Mouse (Mus musculus) forebrain, embryonic 15.5 days (tissue): Measurements from ENCODE around the gene Znrf2. TPM values are rescaled to one million over a fixed set of nuclear protein-coding genes. Genes with fewer than 3 reads are reported as not detected.
"Not testable (repeated sequence)": the region's sequence is repeated elsewhere in the genome, so short reads cannot be mapped to it uniquely, and the experiment has no call there.

Experiments
- ATAC-seq: fragments of 200-750 bp; cut with Nextera tagmentation; replicated peaks from 2 replicates; pipeline ENCODE4 v1.8.0; 2017; ENCODE audit warnings: mild to moderate bottlenecking, moderate TSS enrichment, moderate library complexity
- H3K27ac ChIP-seq: fragments of 300-500 bp; sonication (generic); replicated peaks from 2 replicates; pipeline ENCODE4 v1.5.1; 2015; ENCODE audit warnings: mild to moderate bottlenecking, inconsistent platforms
- H3K27me3 ChIP-seq: fragments of 300-500 bp; sonication (generic); 2 replicates; pipeline ENCODE4 v1.6.1; 2015; ENCODE audit warnings: inconsistent platforms
- H3K36me3 ChIP-seq: fragments of 300-500 bp; sonication (generic); 2 replicates; pipeline ENCODE4 v1.6.1; 2015; ENCODE audit warnings: mild to moderate bottlenecking, inconsistent platforms
- H3K4me1 ChIP-seq: fragments of 300-500 bp; sonication (generic); 2 replicates; pipeline ENCODE4 v1.6.1; 2015; ENCODE audit warnings: inconsistent platforms
- H3K4me2 ChIP-seq: fragments of 300-500 bp; sonication (generic); replicated peaks from 2 replicates; pipeline ENCODE4 v1.6.1; 2015; ENCODE audit warnings: mild to moderate bottlenecking, inconsistent platforms
- H3K4me3 ChIP-seq: fragments of 300-500 bp; sonication (generic); 2 replicates; pipeline ENCODE4 v1.5.1; 2015; ENCODE audit warnings: mild to moderate bottlenecking, inconsistent platforms
- H3K9ac ChIP-seq: fragments of 300-500 bp; sonication (generic); replicated peaks from 2 replicates; pipeline ENCODE4 v1.6.1; 2015; ENCODE audit warnings: mild to moderate bottlenecking, inconsistent platforms
- H3K9me3 ChIP-seq: fragments of 300-500 bp; sonication (generic); 2 replicates; pipeline ENCODE4 v1.6.1; 2016; ENCODE audit warnings: inconsistent platforms
- WGBS: fragments of 180-500 bp; shearing (Covaris S2); methylation state at CpG from one replicate; pipeline ENCODE4 v1.1.7; 2015; ENCODE audit warnings: mixed read lengths; 5-methylcytosine and 5-hydroxymethylcytosine counted together
- polyA plus RNA-seq: library from polyadenylated mRNA; unstranded; fragments of >200 nt; fragmentation: Nextera tagmentation; extraction: Ambion mirVana; gene quantifications from 2 replicates; pipeline ENCODE4 v1.2.1, GENCODE M21; 2015

Gene Znrf2
- polyA plus RNA-seq, 1 experiment from 2014 or later = 22.0 TPM

DNA sequence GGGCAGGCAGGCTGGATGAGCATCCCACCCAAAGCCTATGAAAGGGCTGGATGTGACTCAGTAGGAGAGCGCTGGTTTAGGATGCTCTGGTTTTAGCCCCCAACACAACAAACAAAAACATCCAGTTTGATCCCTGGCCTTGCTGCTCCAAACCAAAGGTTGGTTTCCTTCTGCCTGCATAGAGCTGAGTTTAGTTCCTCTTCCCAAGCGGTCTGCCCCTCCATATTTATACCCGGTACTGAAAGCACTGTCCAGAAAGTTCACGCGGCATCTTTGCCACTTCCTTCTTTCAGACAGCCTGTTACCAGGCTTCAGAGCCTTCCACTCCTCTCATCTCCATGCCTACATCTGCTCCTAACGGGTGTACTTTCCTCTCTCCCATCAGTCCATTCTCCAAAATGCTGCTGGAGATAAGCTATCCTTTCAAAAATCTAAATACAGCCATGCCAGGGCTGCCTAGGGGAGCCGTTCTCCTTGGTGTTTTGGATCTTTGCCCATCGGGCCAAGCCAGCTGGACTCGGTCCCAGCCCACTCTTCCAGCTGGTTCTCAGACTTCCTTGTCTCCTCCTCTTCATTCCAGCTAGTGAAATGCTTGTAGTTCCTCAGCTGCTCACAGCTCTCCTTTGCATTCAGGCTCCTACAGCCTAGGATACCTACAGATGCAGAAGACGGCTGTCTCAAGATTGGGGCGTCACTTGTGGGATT lies 5.0 kb upstream of the Znrf2 start:
- WGBS = 53% methylated on average over 11 of the region's 11 CpGs
- H3K4me3 ChIP-seq = no peak overlapping the region
- no peaks in the 10 kb centered on the region for H3K36me3 ChIP-seq
- H3K4me1 ChIP-seq = peaks cover 27% of the 10 kb centered on the region
- no peak overlapping the region for H3K4me2 ChIP-seq
- H3K27me3 ChIP-seq = no peaks in the 10 kb centered on the region
- H3K9ac ChIP-seq = no peak overlapping the region
- peak overlapping the region; percentile 75 for H3K27ac ChIP-seq
- no peaks in the 10 kb centered on the region for H3K9me3 ChIP-seq
- ATAC-seq = no peak

GRCm38 (mm10) chr6:54812276-54812675 lies 4.4 kb upstream of the Znrf2 start:
- H3K27me3 ChIP-seq = no peaks in the 10 kb centered on the region
- H3K9me3 ChIP-seq = no peaks in the 10 kb centered on the region
- no peak overlapping the region for H3K9ac ChIP-seq
- H3K4me1 ChIP-seq = peaks cover 27% of the 10 kb centered on the region
- no peaks in the 10 kb centered on the region for H3K36me3 ChIP-seq
- no peak overlapping the region for H3K4me2 ChIP-seq
- H3K4me3 ChIP-seq = no peak overlapping the region
- WGBS = 82% methylated on average over 6 of the region's 6 CpGs
- H3K27ac ChIP-seq = peak overlapping the region; percentile 75
- ATAC-seq = no peak

GRCm38 (mm10) chr6:54815428-54816130 lies 1.1 kb upstream of the Znrf2 start:
- ATAC-seq = no peak
- H3K4me3 ChIP-seq = peak overlapping the region; percentile 98
- H3K4me1 ChIP-seq = peaks cover 51% of the 10 kb centered on the region
- peak overlapping the region; percentile 19; the same call in 1 of the 2 replicates for H3K9ac ChIP-seq
- H3K27ac ChIP-seq = peak overlapping the region; percentile 98
- 79% methylated on average over 9 of the region's 9 CpGs for WGBS
- H3K9me3 ChIP-seq = no peaks in the 10 kb centered on the region
- no peaks in the 10 kb centered on the region for H3K27me3 ChIP-seq
- peak overlapping the region; percentile 55 for H3K4me2 ChIP-seq
- H3K36me3 ChIP-seq = no peaks in the 10 kb centered on the region

GRCm38 (mm10) chr6:54817266-54817767 lies 601 bp downstream of the Znrf2 start:
- WGBS = under 1% methylated on average over 26 of the region's 39 CpGs
- ATAC-seq = peak; percentile 12
- H3K36me3 ChIP-seq = no peaks in the 10 kb centered on the region

DNA sequence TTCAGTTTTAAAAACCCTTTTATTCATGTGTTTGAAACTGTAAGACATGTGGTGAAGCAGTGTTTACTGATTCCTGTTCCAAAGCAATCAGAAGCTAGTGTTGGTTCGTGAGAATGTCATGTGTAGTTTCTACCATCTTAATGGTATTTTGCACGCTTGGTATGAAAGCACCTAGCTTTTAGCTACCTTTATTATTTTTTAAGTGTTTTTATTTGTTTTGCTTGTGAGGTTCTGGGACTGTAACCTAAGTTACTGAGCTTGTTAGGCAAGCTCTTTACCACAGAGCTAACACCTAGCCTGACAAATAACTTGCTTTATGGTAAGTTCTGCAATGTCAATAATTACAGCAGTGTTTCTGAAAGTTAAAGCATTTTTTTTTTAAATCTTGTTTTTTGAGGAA lies 1.7 kb downstream of the Znrf2 start:
- H3K9me3 ChIP-seq = no peaks in the 10 kb centered on the region
- H3K4me1 ChIP-seq = peaks cover 41% of the 10 kb centered on the region
- no peak for ATAC-seq
- H3K4me3 ChIP-seq = peak overlapping the region; percentile 98
- H3K36me3 ChIP-seq = no peaks in the 10 kb centered on the region
- H3K27me3 ChIP-seq = no peaks in the 10 kb centered on the region
- H3K9ac ChIP-seq = peak overlapping the region; percentile 91; the same call in 1 of the 2 replicates
- H3K27ac ChIP-seq = no peak overlapping the region
- peak overlapping the region; percentile 55 for H3K4me2 ChIP-seq
- WGBS = 56% methylated on average over 2 of the region's 2 CpGs

More at GRCm38 (mm10) chr6:54817266-54817767, 601 bp downstream of the Znrf2 start:
- no peaks in the 10 kb centered on the region for H3K27me3 ChIP-seq
- peak overlapping the region; percentile 98 for H3K27ac ChIP-seq
- peak overlapping the region; percentile 91 for H3K9ac ChIP-seq
- H3K9me3 ChIP-seq = no peaks in the 10 kb centered on the region
- peaks cover 47% of the 10 kb centered on the region for H3K4me1 ChIP-seq
- peak overlapping the region; percentile 55 for H3K4me2 ChIP-seq
- peak overlapping the region; percentile 98 for H3K4me3 ChIP-seq

DNA sequence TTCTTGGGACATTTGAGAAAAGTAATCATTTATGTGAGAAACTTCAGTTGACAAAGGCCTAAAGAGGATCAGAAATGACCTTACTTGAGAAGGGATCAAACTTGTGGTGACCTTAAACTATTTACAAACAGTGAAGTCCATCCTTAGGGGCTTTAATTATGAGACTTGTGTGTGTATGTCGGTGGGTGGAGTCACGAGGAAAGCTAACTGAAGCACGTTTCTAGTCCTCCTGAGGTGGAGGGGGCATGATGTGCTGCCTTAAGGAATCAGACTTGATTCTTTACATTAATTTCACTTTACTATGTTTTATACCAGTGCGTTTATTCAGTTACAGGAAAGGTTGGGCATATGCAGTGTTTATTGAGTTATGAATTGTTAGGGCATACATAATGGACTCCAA lies 2.6 kb downstream of the Znrf2 start:
- Histone ChIP-seq H3K27ac (no peak overlapping the region), H3K36me3 (no peaks in the 10 kb centered on the region), H3K4me3 (peak overlapping the region; percentile 29), H3K27me3 (no peaks in the 10 kb centered on the region), H3K9me3 (no peaks in the 10 kb centered on the region), H3K9ac (no peak overlapping the region), H3K4me2 (peak overlapping the region; percentile 44), H3K4me1 (peaks cover 41% of the 10 kb centered on the region)
- no peak for ATAC-seq
- 36% methylated on average over 4 of the region's 4 CpGs for WGBS

- no peaks in the 10 kb centered on the region for H3K36me3 ChIP-seq
- no peak overlapping the region for H3K9ac ChIP-seq
- H3K27me3 ChIP-seq = no peaks in the 10 kb centered on the region
- peaks cover 41% of the 10 kb centered on the region for H3K4me1 ChIP-seq
- H3K4me3 ChIP-seq = peak overlapping the region; percentile 29
- no peak for ATAC-seq
- peak overlapping the region; percentile 44 for H3K4me2 ChIP-seq
- no peak overlapping the region for H3K27ac ChIP-seq
- no peaks in the 10 kb centered on the region for H3K9me3 ChIP-seq
- WGBS = 32% methylated on average over 3 of the region's 3 CpGs
Measured at GRCm38 (mm10) chr6:54819746-54820145, 3.0 kb downstream of the Znrf2 start.

DNA sequence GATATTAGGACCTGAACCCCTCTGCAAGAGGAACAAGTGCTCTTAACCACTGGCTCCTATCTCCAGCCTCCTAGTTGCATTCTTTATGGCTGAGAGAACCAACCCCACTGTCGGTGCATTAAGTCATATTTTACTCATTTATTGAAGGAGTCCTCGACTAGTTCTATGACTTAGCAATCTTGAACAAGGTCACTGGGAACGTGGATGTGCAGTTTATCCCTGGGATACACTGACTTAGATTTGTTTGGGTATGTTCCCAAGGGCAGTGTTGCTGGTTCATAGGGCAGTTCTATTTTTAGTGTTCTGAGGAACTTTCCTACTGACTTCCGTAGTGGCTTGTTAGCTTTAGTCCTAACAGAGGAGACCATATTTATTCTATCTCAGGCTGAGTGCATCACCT lies 5.6 kb downstream of the Znrf2 start:
- no peaks in the 10 kb centered on the region for H3K9me3 ChIP-seq
- H3K9ac ChIP-seq = no peak overlapping the region
- H3K27me3 ChIP-seq = no peaks in the 10 kb centered on the region
- no peak overlapping the region for H3K4me2 ChIP-seq
- H3K36me3 ChIP-seq = no peaks in the 10 kb centered on the region
- no peak overlapping the region for H3K27ac ChIP-seq
- 94% methylated on average over 4 of the region's 4 CpGs for WGBS
- ATAC-seq = no peak
- H3K4me1 ChIP-seq = peaks cover 34% of the 10 kb centered on the region
- no peak overlapping the region for H3K4me3 ChIP-seq

GRCm38 (mm10) chr6:54824561-54824960 lies 7.8 kb downstream of the Znrf2 start:
- peaks cover 23% of the 10 kb centered on the region for H3K4me1 ChIP-seq
- H3K4me3 ChIP-seq, H3K4me2 ChIP-seq, H3K27me3 ChIP-seq, H3K9me3 ChIP-seq, H3K27ac ChIP-seq, H3K9ac ChIP-seq, H3K36me3 ChIP-seq, ATAC-seq: not testable (repeated sequence)
- WGBS = 94% methylated on average over 2 of the region's 2 CpGs

DNA sequence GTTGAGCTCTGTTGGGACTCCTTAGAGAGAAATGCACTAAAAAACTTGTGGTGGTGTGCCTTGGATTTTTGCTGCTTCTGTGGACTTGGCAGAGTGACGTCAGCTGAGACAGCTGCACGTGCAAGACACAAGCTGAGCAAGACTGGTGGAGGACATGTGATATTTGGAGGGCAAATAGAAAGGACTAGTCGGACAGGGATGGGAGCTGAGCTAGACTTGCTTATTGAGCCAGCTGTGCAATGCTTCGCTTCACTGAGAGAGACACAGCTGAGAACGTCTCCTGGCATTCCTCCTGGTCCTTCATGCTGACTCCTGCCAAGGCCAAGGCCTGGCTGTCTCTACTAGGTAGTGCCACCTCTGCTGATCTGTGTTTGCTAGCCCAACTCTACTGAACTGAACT lies 10.8 kb downstream of the Znrf2 start:
- no peak overlapping the region for H3K4me2 ChIP-seq
- H3K9ac ChIP-seq = no peak overlapping the region
- H3K27me3 ChIP-seq = no peaks in the 10 kb centered on the region
- H3K27ac ChIP-seq = no peak overlapping the region
- H3K36me3 ChIP-seq = no peaks in the 10 kb centered on the region
- no peak overlapping the region for H3K4me3 ChIP-seq
- H3K9me3 ChIP-seq = no peaks in the 10 kb centered on the region
- peaks cover 25% of the 10 kb centered on the region for H3K4me1 ChIP-seq
- no peak for ATAC-seq
- WGBS = 66% methylated on average over 5 of the region's 5 CpGs

DNA sequence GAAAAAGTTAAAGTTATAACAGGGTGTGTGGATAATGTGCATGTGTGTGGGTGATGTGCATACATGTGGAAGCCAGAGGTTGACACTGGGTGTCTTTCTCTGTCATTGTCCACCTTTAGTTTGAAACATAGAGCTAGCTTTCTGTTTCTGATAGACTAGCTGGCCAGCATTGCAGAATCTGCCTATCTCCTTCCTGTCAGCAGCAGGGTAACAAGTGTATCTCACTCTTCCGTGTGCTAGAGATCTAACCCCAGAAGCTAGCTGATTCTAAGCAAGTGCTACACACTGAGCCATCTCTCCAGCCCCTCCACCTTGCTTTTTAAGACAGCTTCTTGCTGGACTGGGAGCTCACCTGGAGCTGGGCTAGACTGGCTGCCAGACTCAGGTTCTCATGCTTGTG lies 11.6 kb downstream of the Znrf2 start:
- H3K4me1 ChIP-seq = peaks cover 25% of the 10 kb centered on the region
- no peak overlapping the region for H3K4me2 ChIP-seq
- no peak overlapping the region for H3K27ac ChIP-seq
- WGBS = 73% methylated on average over 1 of the region's 1 CpGs
- ATAC-seq = no peak
- H3K36me3 ChIP-seq = no peaks in the 10 kb centered on the region
- no peak overlapping the region for H3K4me3 ChIP-seq
- no peaks in the 10 kb centered on the region for H3K27me3 ChIP-seq
- H3K9ac ChIP-seq = no peak overlapping the region
- H3K9me3 ChIP-seq = no peaks in the 10 kb centered on the region

DNA sequence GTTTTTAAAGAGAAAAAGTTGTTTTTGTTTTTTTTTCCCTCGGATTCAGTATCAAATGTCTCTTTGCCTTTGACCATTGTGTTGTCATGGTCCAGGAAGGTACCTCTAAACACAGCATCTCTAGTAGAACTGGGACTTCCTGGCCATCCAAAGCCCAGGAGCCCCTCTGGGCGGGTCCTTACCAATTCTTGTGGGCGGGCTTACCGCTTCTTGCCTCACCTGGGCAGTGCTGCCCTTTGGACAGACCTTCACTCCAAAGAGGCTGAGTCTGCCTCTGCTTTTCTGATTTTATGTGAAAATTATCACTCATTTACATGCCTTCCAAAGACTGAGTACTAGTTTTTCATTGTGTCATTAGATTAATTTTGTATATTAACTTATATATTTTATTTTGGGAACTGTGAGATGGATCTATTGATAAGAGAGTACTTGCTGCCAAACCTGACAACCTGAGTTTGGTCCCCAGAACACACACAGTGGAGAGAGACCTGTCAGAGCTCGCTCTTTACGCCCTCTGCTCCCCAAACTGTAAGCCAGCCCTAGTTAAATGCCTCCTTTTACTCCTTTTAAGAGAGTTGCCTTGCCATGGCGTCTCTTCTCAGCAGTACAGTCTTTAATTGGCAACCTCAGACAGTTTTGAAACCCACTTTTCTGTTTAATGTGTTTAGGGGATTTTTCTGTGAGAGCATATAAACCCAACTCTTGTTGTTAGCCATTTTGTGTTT lies 13.5 kb downstream of the Znrf2 start:
- no peaks in the 10 kb centered on the region for H3K27me3 ChIP-seq
- no peak overlapping the region for H3K4me3 ChIP-seq
- no peaks in the 10 kb centered on the region for H3K9me3 ChIP-seq
- WGBS = 67% methylated on average over 7 of the region's 7 CpGs
- no peaks in the 10 kb centered on the region for H3K36me3 ChIP-seq
- no peak for ATAC-seq
- H3K4me1 ChIP-seq = peaks cover 29% of the 10 kb centered on the region
- no peak overlapping the region for H3K9ac ChIP-seq
- H3K27ac ChIP-seq = 0 out of 2 replicates have a peak overlapping the region, but pooled peaks have one; percentile 5
- H3K4me2 ChIP-seq = no peak overlapping the region
